Mouse (Mus musculus) olfactory bulb, adult 2 months (tissue): ENCODE results near the gene Ckap4.

ENCODE experiments used
- CTCF ChIP-seq: fragments of 200-500 bp; IDR thresholded peaks from 2 replicates; pipeline ENCODE4 v1.5.1; 2012; ENCODE audit warnings: low read depth, mild to moderate bottlenecking, low read length, moderate library complexity; ENCODE audit not compliant: insufficient read depth
- POLR2A ChIP-seq: fragments of 200-500 bp; IDR thresholded peaks from 2 replicates; pipeline ENCODE4 v1.6.1; 2012; ENCODE audit warnings: mild to moderate bottlenecking, low read depth, low read length, moderate library complexity; ENCODE audit not compliant: insufficient read depth

DNA sequence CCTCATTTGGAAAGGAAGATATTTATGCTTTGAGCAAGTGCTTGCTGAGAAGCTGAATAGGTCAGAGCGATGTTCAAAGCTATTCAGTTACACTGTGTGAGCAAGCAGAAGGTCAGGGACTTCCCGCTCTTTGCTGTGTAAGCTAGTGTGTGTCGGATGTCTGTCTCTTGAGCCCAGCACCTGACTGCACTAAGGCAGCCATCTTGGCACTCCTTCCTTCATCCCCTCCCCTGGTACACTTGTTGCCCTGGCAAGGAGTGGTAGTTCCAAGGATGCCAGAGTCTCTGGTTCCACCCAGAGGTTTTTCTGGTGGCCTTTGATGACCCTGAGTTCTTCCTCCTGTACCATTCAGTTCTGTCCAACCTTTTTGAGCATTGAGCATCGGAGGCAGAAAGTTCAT, 26.1 kb upstream of the Ckap4 start:
- TF ChIP-seq POLR2A (no peak), CTCF (no peak)
